Mouse (Mus musculus) Patski (cell line): ENCODE data around the gene Hrk. TPM values are rescaled to one million over a fixed set of nuclear protein-coding genes. Genes with fewer than 3 reads are reported as not detected.

Source experiments
- ATAC-seq: fragments of 100-300 bp; one replicate; pipeline ENCODE4 v1.8.0; 2021
- CTCF ChIA-PET: fragments of 350-600 bp; sonication (Branson Sonifier 250); formaldehyde crosslinking; loops from one replicate; lab custom pipeline; 2022; ENCODE audit warnings: inconsistent platforms; lab: Charles Lee
- POLR2A ChIA-PET: fragments of 350-600 bp; sonication (Branson Sonifier 250); formaldehyde crosslinking; loops from one replicate; lab custom pipeline; 2022; ENCODE audit warnings: antibody characterized with exemption, inconsistent platforms; lab: Charles Lee
- DNase-seq: peaks from one replicate; pipeline ENCODE4 v3.0.0-alpha.2; 2011; ENCODE audit warnings: low read depth, low spot score
- H3K27me3 ChIP-seq: fragments of 371-371 bp; one replicate; pipeline ENCODE4 v1.5.1; 2021
- CTCF ChIP-seq: fragments of 100-300 bp; IDR thresholded peaks from one replicate; pipeline ENCODE4 v1.5.1; 2021
- in situ Hi-C: fragments of 300-500 bp; cut with MboI; formaldehyde crosslinking; loops from 3 replicates; pipeline ENCODE4 v1.11.1; 2018; ENCODE audit warnings: low pct_unique_long_range_greater_than_20kb, mixed read lengths
- polyA plus RNA-seq: library from polyadenylated mRNA; unstranded; gene quantifications from one replicate; pipeline ENCODE4 v1.2.3, GENCODE M21; 2021

Gene Hrk
- polyA plus RNA-seq, 1 experiment from 2014 or later, result 0.14 TPM

DNA sequence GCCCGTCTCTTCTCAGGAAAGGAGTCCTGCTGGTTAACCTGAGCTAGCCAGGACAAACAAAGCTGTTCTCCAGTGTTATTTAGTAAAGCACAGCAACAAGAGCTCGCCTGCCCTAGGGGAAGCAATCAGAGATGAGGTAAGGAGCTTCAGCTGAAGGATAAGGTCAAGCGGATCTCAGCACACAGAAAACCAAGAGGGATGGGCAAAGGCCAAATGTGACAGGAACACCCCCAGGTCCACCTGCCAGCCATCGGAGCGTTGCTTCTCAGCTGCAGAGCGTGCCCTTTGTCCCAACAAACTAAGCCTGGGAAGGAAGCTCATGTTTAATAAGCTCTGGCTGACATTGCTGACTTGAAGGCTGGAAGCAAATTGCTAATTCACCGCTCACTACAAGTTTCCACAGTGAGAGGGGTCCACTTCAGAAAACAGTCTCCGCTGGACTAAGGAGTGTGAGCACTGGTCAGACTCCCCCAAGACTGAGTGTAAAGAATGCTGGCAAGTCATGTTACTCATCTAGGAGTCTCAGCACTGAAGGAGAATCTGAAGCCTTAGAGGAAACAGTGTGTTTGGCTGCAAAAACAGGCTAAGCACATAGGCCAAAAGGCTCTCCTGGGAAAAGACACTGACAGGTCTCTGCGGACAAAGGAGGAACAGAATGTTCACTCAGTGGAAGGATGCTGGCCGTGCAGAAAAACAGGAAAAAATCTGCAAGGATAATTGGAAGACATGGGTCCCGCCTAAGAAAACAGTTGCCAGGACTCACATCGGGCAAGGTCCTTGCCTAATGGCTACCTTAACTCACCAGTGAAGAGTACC is 21.0 kb upstream of the Hrk start:
- POLR2A ChIA-PET, result no interaction called here
- H3K27me3 ChIP-seq, result no peaks in the 10 kb centered on the region
- no peak for ATAC-seq
- in situ Hi-C loops, result no loop called here
- DNase-seq, result no peak
- CTCF ChIA-PET, result interaction anchor here (1.9 kb wide), 1 partner anchor 10 kb away, joined by 7 read pairs; no protein-coding TSS in a partner anchor
- TF ChIP-seq CTCF, result no peak

DNA sequence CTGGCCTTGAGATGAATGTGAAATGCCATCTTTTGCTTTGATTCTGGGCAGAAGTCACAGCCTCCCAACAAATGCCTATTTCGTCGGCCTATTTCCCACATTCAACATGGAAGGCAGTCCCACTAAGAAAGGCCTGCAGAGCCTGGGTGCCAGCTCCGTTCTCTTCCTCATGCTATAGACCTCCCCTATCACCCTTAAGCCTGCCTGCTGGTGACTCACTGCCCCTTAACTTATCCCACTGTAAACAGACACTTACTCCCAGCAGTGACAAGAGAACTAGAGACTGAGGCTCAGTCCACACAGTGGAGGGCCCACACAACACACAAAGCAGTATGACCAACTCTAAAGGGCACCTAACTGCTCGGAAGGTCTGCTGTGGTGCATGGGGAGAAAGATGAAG is 20.1 kb upstream of the Hrk start:
- DNase-seq (no peak), ATAC-seq (no peak)
- ChIA-PET CTCF (interaction anchor here (1.9 kb wide), 1 partner anchor 11 kb away, joined by 7 read pairs; no protein-coding TSS in a partner anchor), POLR2A (no interaction called here)
- TF ChIP-seq CTCF, result no peak
- H3K27me3 ChIP-seq, result no peaks in the 10 kb centered on the region
- in situ Hi-C loops, result no loop called here

DNA sequence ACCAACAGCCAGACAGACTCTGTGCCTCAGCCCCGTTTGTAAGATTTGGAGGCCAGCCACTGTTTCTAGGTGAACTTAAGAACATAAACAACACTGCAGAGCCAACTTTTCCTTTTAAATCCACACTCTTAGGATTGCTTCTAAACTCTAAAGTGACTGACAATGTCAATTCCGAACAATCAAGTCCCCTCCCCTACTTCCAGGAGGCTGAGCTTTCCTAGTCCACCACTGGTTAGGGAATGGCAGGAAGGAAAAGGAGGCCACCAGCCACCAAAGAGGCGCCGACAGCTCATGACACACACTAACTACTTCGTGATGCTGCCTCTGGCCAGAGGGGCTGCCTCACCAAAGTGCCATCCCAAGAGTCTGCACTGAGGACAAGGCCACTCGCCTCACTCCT is 19.7 kb upstream of the Hrk start:
- TF ChIP-seq CTCF, result no peak
- in situ Hi-C loops, result no loop called here
- DNase-seq, result no peak
- ChIA-PET CTCF (interaction anchor here (1.9 kb wide), 1 partner anchor 12 kb away, joined by 7 read pairs; no protein-coding TSS in a partner anchor), POLR2A (no interaction called here)
- no peaks in the 10 kb centered on the region for H3K27me3 ChIP-seq
- no peak for ATAC-seq

DNA sequence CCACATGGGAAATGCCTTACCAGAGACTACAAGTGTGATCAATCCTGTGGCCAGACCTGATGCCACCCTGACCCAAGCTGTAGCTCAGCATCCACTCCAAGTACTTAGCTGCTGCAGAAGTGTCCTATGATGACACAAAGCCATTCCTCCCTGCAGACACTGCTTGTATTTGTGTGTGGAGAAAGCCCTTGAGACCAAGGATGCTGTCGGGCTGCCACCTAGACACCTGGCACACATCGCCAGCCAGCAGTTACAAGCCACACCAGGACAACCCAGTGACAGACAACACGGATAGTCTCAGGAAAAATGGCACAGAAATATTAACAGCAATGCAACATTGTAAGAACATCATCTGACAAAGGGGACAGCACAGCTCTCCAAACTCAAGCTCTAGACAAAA is 19.0 kb upstream of the Hrk start:
- no peak for TF ChIP-seq CTCF
- in situ Hi-C loops, result no loop called here
- CTCF ChIA-PET, result interaction anchor here (1.9 kb wide), 1 partner anchor 12 kb away, joined by 7 read pairs; no protein-coding TSS in a partner anchor
- DNase-seq (no peak), ATAC-seq (no peak)
- no peaks in the 10 kb centered on the region for H3K27me3 ChIP-seq
- POLR2A ChIA-PET, result no interaction called here

DNA sequence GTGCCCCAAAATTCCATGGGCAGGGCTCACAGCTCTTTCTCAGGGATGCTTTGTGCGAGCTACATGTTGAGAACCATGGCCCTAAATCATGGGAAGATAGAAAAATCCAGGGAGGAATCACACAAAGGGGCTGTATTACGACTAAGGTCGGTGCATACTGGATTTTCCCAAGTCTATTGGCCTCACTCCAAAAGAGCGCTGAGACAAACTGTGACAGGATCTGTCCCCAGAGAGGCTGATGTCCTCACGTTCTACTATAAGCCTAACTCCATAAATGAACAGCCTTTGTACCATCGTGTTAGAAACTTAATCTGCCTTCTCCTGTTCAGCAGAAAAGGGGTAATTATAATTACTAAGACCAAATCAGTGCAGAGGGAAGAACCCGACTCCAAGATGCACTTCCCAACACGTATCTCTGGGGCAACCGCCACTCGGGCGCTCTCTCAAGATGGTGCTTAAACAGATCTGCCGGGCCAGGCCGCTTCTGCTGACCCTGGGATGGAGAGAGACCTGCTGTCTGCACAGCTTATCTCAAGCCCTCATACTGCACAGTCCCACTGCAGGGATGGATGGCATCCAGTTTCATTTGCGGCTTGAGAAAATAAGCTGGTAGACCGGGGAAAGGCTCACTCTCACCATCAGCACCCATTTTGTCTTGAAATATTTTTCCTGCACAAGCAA is 18.3 kb upstream of the Hrk start:
- ChIA-PET POLR2A (no interaction called here), CTCF (interaction anchor here (0.9 to 1.2 kb wide), 2 partner anchors 15 to 19 kb away, joined by 3 read pairs; no protein-coding TSS in a partner anchor)
- in situ Hi-C loops, result no loop called here
- TF ChIP-seq CTCF, result no peak
- H3K27me3 ChIP-seq, result no peaks in the 10 kb centered on the region
- DNase-seq, result no peak
- ATAC-seq, result no peak

DNA sequence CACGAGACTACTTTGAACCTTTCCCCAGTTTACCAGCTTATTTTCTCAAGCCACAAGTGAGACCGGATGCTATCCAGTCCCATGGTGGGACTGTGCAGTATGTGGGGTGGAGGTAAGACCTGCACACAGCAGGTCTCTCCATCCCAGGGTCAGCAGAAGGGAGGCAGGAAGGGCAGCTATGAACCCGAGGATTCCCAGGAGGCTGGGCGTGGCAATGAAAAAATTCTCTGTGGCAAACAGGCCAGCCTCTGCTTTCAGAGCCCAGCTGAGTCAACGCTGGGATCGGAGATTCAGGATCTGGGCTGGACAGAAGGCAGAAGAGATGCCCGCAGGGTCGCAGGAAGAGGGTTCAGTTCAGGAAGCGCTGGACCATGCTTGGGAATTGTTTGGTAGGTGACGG is 17.2 kb upstream of the Hrk start:
- H3K27me3 ChIP-seq, result no peaks in the 10 kb centered on the region
- ChIA-PET POLR2A (no interaction called here), CTCF (interaction anchor here (0.9 to 1.2 kb wide), 2 partner anchors 16 to 18 kb away, joined by 3 read pairs; no protein-coding TSS in a partner anchor)
- no peak for DNase-seq
- TF ChIP-seq CTCF, result no peak
- in situ Hi-C loops, result no loop called here
- no peak for ATAC-seq

DNA sequence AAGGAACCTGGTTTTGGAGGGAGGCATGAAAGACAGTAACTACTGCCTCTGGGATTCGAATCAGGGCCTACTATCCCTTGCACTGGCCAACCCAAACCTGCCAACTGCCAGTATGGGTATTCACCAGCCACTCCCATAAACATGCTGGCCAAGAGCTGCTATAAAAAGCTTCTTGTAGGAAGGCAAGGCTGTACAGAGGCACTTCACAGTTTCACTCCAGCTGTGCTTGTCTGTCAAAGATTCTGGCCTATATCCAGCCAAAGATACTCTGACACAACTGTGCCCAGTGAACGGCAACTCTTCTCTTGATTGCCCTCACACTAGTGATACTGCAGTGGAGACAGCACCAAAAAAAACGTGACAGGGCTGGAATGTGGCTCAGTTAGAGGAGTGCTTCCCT is 14.7 kb upstream of the Hrk start:
- ChIA-PET POLR2A (interaction anchor here (0.6 kb wide), 1 partner anchor 649 kb away, joined by 4 read pairs; no protein-coding TSS in a partner anchor), CTCF (interaction anchor here (1.1 kb wide), 1 partner anchor 9 kb away, joined by 3 read pairs; no protein-coding TSS in a partner anchor)
- ATAC-seq, result no peak
- H3K27me3 ChIP-seq, result no peaks in the 10 kb centered on the region
- no peak for TF ChIP-seq CTCF
- in situ Hi-C loops, result no loop called here
- DNase-seq, result no peak

DNA sequence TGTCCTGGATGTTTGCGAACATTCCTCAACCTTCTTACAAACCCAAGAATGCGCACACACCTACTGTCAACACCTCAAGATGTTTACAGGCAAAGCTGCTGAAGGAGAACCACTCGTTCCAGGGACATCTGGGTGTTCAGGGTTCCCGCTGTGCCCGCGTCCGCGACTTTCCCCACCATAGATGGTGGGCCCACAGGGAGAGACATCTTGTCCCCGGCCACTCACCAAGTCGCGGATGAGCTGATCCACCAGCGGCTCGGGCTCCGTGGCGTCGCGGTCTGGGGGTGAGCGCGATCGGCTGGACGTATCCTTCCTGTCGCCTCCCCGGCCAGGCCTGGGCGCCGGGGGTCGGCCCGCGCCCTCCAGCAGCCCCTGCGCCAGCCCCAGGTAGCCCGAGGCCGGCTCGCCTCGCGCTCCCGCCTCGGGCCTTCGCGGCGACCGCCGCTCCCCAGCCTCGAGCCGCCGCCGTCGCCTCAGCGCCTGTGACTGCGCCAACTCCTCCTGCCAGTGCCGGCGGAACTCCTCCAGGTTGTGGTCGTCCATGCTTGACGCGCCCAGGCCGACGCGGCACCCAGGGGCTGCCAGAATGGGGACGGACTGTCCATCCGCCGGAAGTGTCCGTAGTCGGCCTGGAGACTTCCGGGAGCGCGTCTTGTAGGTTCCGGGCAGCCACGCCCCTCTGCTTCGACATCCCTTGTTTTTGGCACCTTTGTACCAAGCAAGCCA is 9.4 kb upstream of the Hrk start, which contains the start of gene Fbxw8:
Fbxw8 (minus strand) TSS at position 626 of the 726 bp plus-strand sequence.
- no peaks in the 10 kb centered on the region for H3K27me3 ChIP-seq
- ChIA-PET CTCF (interaction anchor here (1.2 kb wide), 1 partner anchor 13 kb away, joined by 3 read pairs; no protein-coding TSS in a partner anchor), POLR2A (no interaction called here)
- in situ Hi-C loops, result no loop called here
- ATAC-seq, result peak; percentile 75
- peak; percentile 49 for DNase-seq
- TF ChIP-seq CTCF, result no peak

DNA sequence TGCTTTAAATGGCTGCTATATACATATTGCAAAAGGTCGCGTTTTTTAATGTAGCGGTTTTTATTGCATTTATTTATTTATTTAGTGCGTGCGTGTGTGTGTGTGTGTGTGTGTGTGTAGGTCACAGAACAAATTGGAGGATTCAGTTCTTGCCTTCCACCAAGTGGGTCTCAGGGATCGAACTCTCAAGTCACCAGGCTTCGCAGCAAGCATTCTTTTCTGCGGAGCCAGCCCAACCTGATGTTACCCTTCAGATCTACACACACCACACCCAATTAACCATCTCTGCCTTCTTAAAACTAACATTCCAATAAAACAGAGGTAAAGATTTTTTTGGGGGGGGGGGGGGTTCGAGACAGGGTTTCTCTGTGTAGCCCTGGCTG is 8.9 kb upstream of the Hrk start:
- ATAC-seq (no peak), DNase-seq (no peak)
- ChIA-PET POLR2A (no interaction called here), CTCF (no interaction called here)
- no peaks in the 10 kb centered on the region for H3K27me3 ChIP-seq
- in situ Hi-C loops, result no loop called here
- TF ChIP-seq CTCF, result no peak

DNA sequence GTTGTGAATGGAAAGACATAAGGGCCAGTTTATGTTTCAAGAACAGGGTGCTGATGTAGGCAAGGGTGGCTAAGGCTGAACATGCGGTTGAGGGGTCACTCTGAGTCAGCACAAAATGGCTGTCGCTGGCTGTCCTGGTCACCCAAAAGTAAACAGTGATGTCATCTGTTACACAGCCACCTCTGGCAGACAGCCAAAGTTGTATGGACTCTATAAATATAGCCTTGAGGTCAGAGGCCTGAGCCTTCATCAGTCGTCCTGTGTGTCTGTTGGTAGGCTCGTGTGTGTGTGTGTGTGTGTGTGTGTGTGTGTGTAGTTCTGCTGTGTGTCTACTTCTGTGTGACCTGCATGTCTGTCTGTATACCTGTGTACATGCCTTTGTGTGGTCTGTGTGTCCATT is 7.5 kb upstream of the Hrk start:
- in situ Hi-C loops, result no loop called here
- DNase-seq (no peak), ATAC-seq (no peak)
- POLR2A ChIA-PET, result interaction anchor here (0.6 kb wide), 1 partner anchor 40 kb away, joined by 3 read pairs; no protein-coding TSS in a partner anchor
- no peak for TF ChIP-seq CTCF
- CTCF ChIA-PET, result no interaction called here
- H3K27me3 ChIP-seq, result peaks cover 5% of the 10 kb centered on the region
